Mouse (Mus musculus): ENCODE data around the gene Chst1. TPM values are rescaled to one million over a fixed set of nuclear protein-coding genes. Genes with fewer than 3 reads are reported as not detected.
A peak's percentile ranks its signal among the peaks of the same experiment; 100 is the strongest.

Gene Chst1
- polyA plus RNA-seq (2014; fragmentation: Nextera tagmentation; extraction: Ambion mirVana) = 7.2 and 7.8 TPM in 2 replicates

DNA sequence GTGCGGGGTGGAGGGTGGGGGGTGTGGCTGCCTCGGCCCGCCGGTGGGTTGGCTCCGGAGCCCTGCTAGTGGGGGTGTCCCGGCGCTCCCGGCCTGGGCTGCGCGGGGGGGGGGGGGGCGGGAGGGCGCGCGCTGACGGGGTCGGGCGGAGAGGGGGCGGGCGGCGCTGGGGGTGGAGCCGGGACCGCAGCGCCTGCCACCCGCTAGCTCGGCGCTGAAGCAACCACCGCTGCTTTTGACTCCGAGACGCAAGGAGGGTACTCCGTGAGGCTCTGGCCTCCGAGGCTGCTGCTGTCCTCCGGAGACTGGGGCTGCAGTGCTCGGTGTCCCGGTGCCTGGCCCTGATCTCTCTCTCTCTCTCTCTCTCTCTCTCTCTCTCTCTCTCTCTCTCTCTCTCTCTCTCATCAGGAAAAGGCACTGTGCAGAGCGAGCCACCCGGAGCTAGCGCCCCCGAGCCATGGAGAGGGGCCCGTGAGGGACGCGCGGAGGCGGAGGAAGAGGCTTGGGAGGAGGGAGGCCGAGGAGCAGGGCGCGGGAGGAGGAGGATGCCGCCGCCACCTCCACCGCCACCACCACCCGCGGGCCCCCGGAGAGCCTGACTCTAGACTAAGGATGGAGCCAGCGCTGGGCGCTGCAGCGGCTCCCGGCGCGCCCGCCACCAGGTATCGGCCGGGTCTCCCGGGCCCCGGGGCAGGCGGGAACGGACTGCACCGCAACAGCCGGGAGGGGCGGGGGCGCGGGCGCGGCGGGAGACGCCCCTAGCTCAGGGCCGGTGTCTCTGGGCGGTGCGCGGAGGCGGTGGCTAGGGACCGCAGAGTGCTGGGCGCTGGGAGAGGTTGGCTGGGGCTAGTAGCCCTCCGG, at the start of gene Chst1:
TSS of gene Chst1 (plus strand) at position 221 of the 861 bp plus-strand sequence.
- ATAC-seq (replicated peaks; ENCODE audit: low FRiP score) = peak; percentile 73
- Histone ChIP-seq H3K9me3 (ENCODE audit: control insufficient read depth, low read length) (no peaks in the 10 kb centered on the region), H3K36me3 (ENCODE audit: control insufficient read depth, insufficient read depth, low read length) (no peaks in the 10 kb centered on the region), H3K4me3 (ENCODE audit: low read depth, low read length) (peak within 1 kb of the TSS; percentile 73), H3K4me1 (replicated peaks; ENCODE audit: control insufficient read depth, insufficient read depth, low read length) (peaks cover 13% of the 10 kb centered on the region), H3K27ac (ENCODE audit: low read depth, low read length) (peak within 1 kb of the TSS; percentile 31; the same call in 1 of the 2 replicates), H3K4me2 (ENCODE audit: low read depth, low read length, severe bottlenecking) (peak within 1 kb of the TSS; percentile 96), H3K9ac (ENCODE audit: low read length) (peak within 1 kb of the TSS; percentile 76), H3K27me3 (ENCODE audit: control insufficient read depth, insufficient read depth, low read length) (no peaks in the 10 kb centered on the region; the same call in 1 of the 2 replicates)
- peak; percentile 81 for DNase-seq (ENCODE audit: low spot score)
- under 1% methylated on average over 51 of the region's 82 CpGs for WGBS

DNA sequence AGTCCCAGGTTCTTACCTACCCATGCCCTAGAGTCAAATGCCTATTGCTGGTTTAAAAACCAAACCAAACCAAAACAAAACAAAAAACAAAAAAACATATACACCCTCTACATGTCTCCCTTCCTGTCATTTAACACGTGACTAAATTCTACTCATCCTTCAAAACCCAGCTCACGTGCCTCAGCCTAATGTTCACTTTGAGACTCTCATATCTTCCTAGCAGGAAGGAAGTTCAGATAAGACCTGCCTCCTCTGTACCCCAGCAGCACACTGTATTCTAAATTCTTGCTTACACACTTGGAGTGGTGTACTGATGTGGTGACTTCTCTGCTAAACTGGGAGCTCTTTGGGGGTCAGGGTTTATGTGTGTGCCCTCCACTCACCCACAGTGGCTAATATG, 49.5 kb upstream of the Chst1 start:
- Histone ChIP-seq H3K4me2 (ENCODE audit: low read depth, low read length, severe bottlenecking) (no peak overlapping the region), H3K36me3 (ENCODE audit: control insufficient read depth, insufficient read depth, low read length) (no peaks in the 10 kb centered on the region), H3K27me3 (ENCODE audit: control insufficient read depth, insufficient read depth, low read length) (no peaks in the 10 kb centered on the region), H3K9me3 (ENCODE audit: control insufficient read depth, low read length) (no peaks in the 10 kb centered on the region), H3K9ac (ENCODE audit: low read length) (no peak overlapping the region), H3K27ac (ENCODE audit: low read depth, low read length) (no peak overlapping the region), H3K4me1 (replicated peaks; ENCODE audit: control insufficient read depth, insufficient read depth, low read length) (no peaks in the 10 kb centered on the region), H3K4me3 (ENCODE audit: low read depth, low read length) (no peak overlapping the region)
- ATAC-seq (replicated peaks; ENCODE audit: low FRiP score) (no peak), DNase-seq (ENCODE audit: low spot score) (peak; percentile 33)
- WGBS = 78% methylated on average over 2 of the region's 2 CpGs

DNA sequence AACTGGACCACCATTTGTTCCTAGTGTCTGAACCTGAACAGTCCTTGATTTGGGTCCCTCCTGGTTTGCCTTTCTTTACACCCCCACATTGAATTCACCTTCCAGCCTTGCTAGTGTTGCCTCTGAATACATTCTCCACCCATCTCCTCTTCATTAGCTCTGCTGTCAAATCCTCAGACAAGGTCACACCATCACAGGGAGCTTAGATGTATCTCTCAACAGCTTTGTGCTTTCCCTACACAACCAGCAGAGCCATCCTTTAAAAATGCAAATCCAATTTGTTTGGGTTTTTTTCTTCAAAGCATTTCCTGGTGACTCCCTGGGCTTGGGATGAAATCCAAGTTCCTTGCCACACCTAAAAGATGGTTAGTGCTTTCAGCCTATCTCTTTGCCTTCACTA, 45.0 kb upstream of the Chst1 start:
- Histone ChIP-seq H3K4me1 (replicated peaks; ENCODE audit: control insufficient read depth, insufficient read depth, low read length) (no peaks in the 10 kb centered on the region), H3K27ac (ENCODE audit: low read depth, low read length) (no peak overlapping the region), H3K9me3 (ENCODE audit: control insufficient read depth, low read length) (no peaks in the 10 kb centered on the region), H3K9ac (ENCODE audit: low read length) (no peak overlapping the region), H3K4me3 (ENCODE audit: low read depth, low read length) (no peak overlapping the region), H3K36me3 (ENCODE audit: control insufficient read depth, insufficient read depth, low read length) (no peaks in the 10 kb centered on the region), H3K4me2 (ENCODE audit: low read depth, low read length, severe bottlenecking) (no peak overlapping the region), H3K27me3 (ENCODE audit: control insufficient read depth, insufficient read depth, low read length) (no peaks in the 10 kb centered on the region)
- ATAC-seq (replicated peaks; ENCODE audit: low FRiP score) (no peak), DNase-seq (ENCODE audit: low spot score) (no peak)

DNA sequence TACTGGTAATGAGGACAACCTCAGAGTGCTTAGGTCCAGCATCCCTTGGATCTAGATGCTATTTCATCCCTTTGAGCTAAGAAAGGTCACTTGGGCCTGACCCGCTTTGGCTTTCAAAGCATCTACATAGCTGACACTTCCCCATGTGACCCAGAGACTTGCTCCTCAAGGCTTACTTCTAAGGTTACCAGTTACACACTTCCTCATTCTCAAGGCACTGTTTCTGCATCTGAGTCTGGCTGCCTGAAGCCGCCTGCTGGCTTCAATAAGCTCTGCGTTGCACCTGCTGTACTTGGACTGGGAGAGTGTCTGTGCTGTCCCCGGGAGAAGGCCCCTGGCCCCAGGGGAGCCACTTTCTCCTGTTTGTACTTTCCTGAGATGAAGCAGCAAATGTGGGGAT, 36.6 kb upstream of the Chst1 start:
- no peak overlapping the region for H3K4me3 ChIP-seq (ENCODE audit: low read depth, low read length)
- WGBS = 76% methylated on average over 4 of the region's 4 CpGs
- DNase-seq (ENCODE audit: low spot score) = no peak
- no peaks in the 10 kb centered on the region for H3K4me1 ChIP-seq (replicated peaks; ENCODE audit: control insufficient read depth, insufficient read depth, low read length)
- H3K36me3 ChIP-seq (ENCODE audit: control insufficient read depth, insufficient read depth, low read length) = no peaks in the 10 kb centered on the region
- H3K27me3 ChIP-seq (ENCODE audit: control insufficient read depth, insufficient read depth, low read length) = no peaks in the 10 kb centered on the region
- H3K9ac ChIP-seq (ENCODE audit: low read length) = no peak overlapping the region
- no peak overlapping the region for H3K27ac ChIP-seq (ENCODE audit: low read depth, low read length)
- no peak for ATAC-seq (replicated peaks; ENCODE audit: low FRiP score)
- H3K4me2 ChIP-seq (ENCODE audit: low read depth, low read length, severe bottlenecking) = no peak overlapping the region
- H3K9me3 ChIP-seq (ENCODE audit: control insufficient read depth, low read length) = peaks cover 4% of the 10 kb centered on the region; the same call in 1 of the 2 replicates

GRCm38 (mm10) chr2:92570623-92571022, 28.9 kb upstream of the Chst1 start:
- H3K4me3 ChIP-seq (ENCODE audit: low read depth, low read length) = no peak overlapping the region
- ATAC-seq (replicated peaks; ENCODE audit: low FRiP score) (no peak), DNase-seq (ENCODE audit: low spot score) (no peak)
- H3K4me2 ChIP-seq (ENCODE audit: low read depth, low read length, severe bottlenecking) = no peak overlapping the region
- H3K9ac ChIP-seq (ENCODE audit: low read length) = no peak overlapping the region
- no peaks in the 10 kb centered on the region for H3K4me1 ChIP-seq (replicated peaks; ENCODE audit: control insufficient read depth, insufficient read depth, low read length)
- H3K27me3 ChIP-seq (ENCODE audit: control insufficient read depth, insufficient read depth, low read length) = no peaks in the 10 kb centered on the region
- no peaks in the 10 kb centered on the region for H3K9me3 ChIP-seq (ENCODE audit: control insufficient read depth, low read length)
- 92% methylated on average over 6 of the region's 6 CpGs for WGBS
- no peaks in the 10 kb centered on the region for H3K36me3 ChIP-seq (ENCODE audit: control insufficient read depth, insufficient read depth, low read length)
- no peak overlapping the region for H3K27ac ChIP-seq (ENCODE audit: low read depth, low read length)

DNA sequence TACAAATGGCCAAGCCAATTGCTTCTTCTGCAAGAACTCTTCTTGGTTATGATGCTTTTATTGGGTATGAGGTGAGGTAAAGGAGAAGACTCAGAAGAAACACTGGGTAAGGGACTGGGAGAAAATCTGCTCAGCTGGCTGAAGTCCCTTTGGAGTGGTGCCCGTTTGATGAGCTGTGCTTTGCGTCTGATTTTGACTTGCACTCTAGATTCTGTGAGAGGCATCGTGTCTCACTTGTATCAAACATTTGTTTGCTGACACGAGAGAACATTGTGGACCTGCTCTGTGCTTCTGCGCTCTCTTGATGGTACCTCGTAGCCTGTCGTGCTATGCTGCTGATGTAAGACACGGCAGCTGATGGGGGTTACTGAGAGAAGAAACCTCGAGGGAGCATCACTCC, 21.7 kb upstream of the Chst1 start:
- no peak overlapping the region for H3K4me3 ChIP-seq (ENCODE audit: low read depth, low read length)
- no peak overlapping the region for H3K4me2 ChIP-seq (ENCODE audit: low read depth, low read length, severe bottlenecking)
- no peaks in the 10 kb centered on the region for H3K4me1 ChIP-seq (replicated peaks; ENCODE audit: control insufficient read depth, insufficient read depth, low read length)
- H3K9ac ChIP-seq (ENCODE audit: low read length) = no peak overlapping the region
- no peak for DNase-seq (ENCODE audit: low spot score)
- ATAC-seq (replicated peaks; ENCODE audit: low FRiP score) = no peak
- H3K9me3 ChIP-seq (ENCODE audit: control insufficient read depth, low read length) = no peaks in the 10 kb centered on the region
- no peak overlapping the region for H3K27ac ChIP-seq (ENCODE audit: low read depth, low read length)
- 84% methylated on average over 9 of the region's 9 CpGs for WGBS
- H3K27me3 ChIP-seq (ENCODE audit: control insufficient read depth, insufficient read depth, low read length) = no peaks in the 10 kb centered on the region
- no peaks in the 10 kb centered on the region for H3K36me3 ChIP-seq (ENCODE audit: control insufficient read depth, insufficient read depth, low read length)

- ATAC-seq (replicated peaks; ENCODE audit: low FRiP score) = no peak
- H3K4me2 ChIP-seq (ENCODE audit: low read depth, low read length, severe bottlenecking) = no peak overlapping the region
- 88% methylated on average over 7 of the region's 7 CpGs for WGBS
Observed at GRCm38 (mm10) chr2:92581302-92581701, 18.2 kb upstream of the Chst1 start.

GRCm38 (mm10) chr2:92582596-92582995, 16.9 kb upstream of the Chst1 start:
- no peak overlapping the region for H3K27ac ChIP-seq (ENCODE audit: low read depth, low read length)
- DNase-seq (ENCODE audit: low spot score) = no peak
- WGBS = 78% methylated on average over 5 of the region's 5 CpGs
- no peak overlapping the region for H3K4me2 ChIP-seq (ENCODE audit: low read depth, low read length, severe bottlenecking)
- H3K9me3 ChIP-seq (ENCODE audit: control insufficient read depth, low read length) = no peaks in the 10 kb centered on the region
- no peaks in the 10 kb centered on the region for H3K4me1 ChIP-seq (replicated peaks; ENCODE audit: control insufficient read depth, insufficient read depth, low read length)
- H3K9ac ChIP-seq (ENCODE audit: low read length) = no peak overlapping the region
- no peak overlapping the region for H3K4me3 ChIP-seq (ENCODE audit: low read depth, low read length)
- no peak for ATAC-seq (replicated peaks; ENCODE audit: low FRiP score)
- H3K36me3 ChIP-seq (ENCODE audit: control insufficient read depth, insufficient read depth, low read length) = no peaks in the 10 kb centered on the region
- H3K27me3 ChIP-seq (ENCODE audit: control insufficient read depth, insufficient read depth, low read length) = no peaks in the 10 kb centered on the region

More at GRCm38 (mm10) chr2:92581302-92581701, 18.2 kb upstream of the Chst1 start:
- H3K9ac ChIP-seq (ENCODE audit: low read length) = no peak overlapping the region
- no peak overlapping the region for H3K27ac ChIP-seq (ENCODE audit: low read depth, low read length)
- DNase-seq (ENCODE audit: low spot score) = no peak
- no peaks in the 10 kb centered on the region for H3K9me3 ChIP-seq (ENCODE audit: control insufficient read depth, low read length)
- H3K36me3 ChIP-seq (ENCODE audit: control insufficient read depth, insufficient read depth, low read length) = no peaks in the 10 kb centered on the region
- H3K4me3 ChIP-seq (ENCODE audit: low read depth, low read length) = no peak overlapping the region
- no peaks in the 10 kb centered on the region for H3K4me1 ChIP-seq (replicated peaks; ENCODE audit: control insufficient read depth, insufficient read depth, low read length)
- no peaks in the 10 kb centered on the region for H3K27me3 ChIP-seq (ENCODE audit: control insufficient read depth, insufficient read depth, low read length)

- no peaks in the 10 kb centered on the region for H3K36me3 ChIP-seq (ENCODE audit: control insufficient read depth, insufficient read depth, low read length)
- H3K9me3 ChIP-seq (ENCODE audit: control insufficient read depth, low read length) = no peaks in the 10 kb centered on the region
- H3K4me3 ChIP-seq (ENCODE audit: low read depth, low read length) = no peak overlapping the region
- no peak for ATAC-seq (replicated peaks; ENCODE audit: low FRiP score)
- H3K4me1 ChIP-seq (replicated peaks; ENCODE audit: control insufficient read depth, insufficient read depth, low read length) = no peaks in the 10 kb centered on the region
- H3K4me2 ChIP-seq (ENCODE audit: low read depth, low read length, severe bottlenecking) = no peak overlapping the region
- H3K27me3 ChIP-seq (ENCODE audit: control insufficient read depth, insufficient read depth, low read length) = no peaks in the 10 kb centered on the region
- WGBS = 89% methylated on average over 2 of the region's 2 CpGs
- H3K9ac ChIP-seq (ENCODE audit: low read length) = no peak overlapping the region
- H3K27ac ChIP-seq (ENCODE audit: low read depth, low read length) = no peak overlapping the region
- no peak for DNase-seq (ENCODE audit: low spot score)
Observed at GRCm38 (mm10) chr2:92587806-92588205, 11.7 kb upstream of the Chst1 start.
